Mouse (Mus musculus) myocyte (in vitro differentiated cells): ENCODE data around the gene Gm8369.
"Not testable (repeated sequence)": the region's sequence is repeated elsewhere in the genome, so short reads cannot be mapped to it uniquely, and the experiment has no call there.

Experiments
- MAX ChIP-seq: IDR thresholded peaks from one replicate; pipeline ENCODE4 v1.6.1; 2011; ENCODE audit warnings: low read depth, mild to moderate bottlenecking, control low read depth
- POLR2A ChIP-seq: IDR thresholded peaks from one replicate; pipeline ENCODE4 v1.6.1; 2011; ENCODE audit warnings: low read depth, mild to moderate bottlenecking, control low read depth, moderate library complexity; ENCODE audit not compliant: insufficient read length
- TCF12 ChIP-seq: IDR thresholded peaks from one replicate; pipeline ENCODE4 v1.6.1; 2011; ENCODE audit warnings: mild to moderate bottlenecking, control low read depth; ENCODE audit not compliant: poor library complexity, insufficient read depth, severe bottlenecking

DNA sequence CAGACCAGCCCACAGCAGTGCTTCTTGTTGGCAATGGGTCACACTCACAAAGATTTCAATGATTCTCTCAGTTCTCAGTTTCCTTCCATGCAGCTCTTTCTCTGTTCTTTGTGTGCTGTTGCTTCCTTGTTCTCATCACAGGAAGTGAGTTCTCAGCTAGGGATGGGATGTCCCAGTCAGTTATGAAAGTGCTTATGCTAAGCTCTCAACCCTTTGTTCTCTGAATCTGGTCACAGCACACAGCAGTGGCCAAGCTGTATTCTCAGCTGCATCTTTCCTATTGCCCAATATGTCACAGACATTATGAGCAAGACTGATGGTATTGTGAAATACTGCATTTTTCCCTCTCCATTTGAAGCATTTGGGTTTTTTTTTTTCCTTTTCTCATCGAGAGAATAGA is 20.9 kb upstream of the Gm8369 start:
- TF ChIP-seq POLR2A, TCF12, MAX: not testable (repeated sequence)
